Comparison of ENCODE assay signal across 10 mouse cellular contexts in genomic region chr19:61266651-61267050, GRCm38 (mm10). TPM values are rescaled to one million over a fixed set of nuclear protein-coding genes. Genes with fewer than 3 reads are reported as not detected.
DNase-seq lines count a peak whose midpoint lies in the region; ATAC-seq lines count a peak whose summit lies in the region.
"Had no signal": no experiment of that assay in that cellular context is flagged by ENCODE, and none has a peak within 500 bp of the region (broad histone marks: within the 10 kb centered on the region; RNA-seq: fewer than 3 reads in every experiment).

No protein-coding gene starts in this region.

- no peaks in the 10 kb centered on the region for H3K36me3 ChIP-seq in kidney, embryonic 15.5 days
- no peaks in the 10 kb centered on the region for H3K36me3 ChIP-seq in embryonic facial prominence, embryonic 14.5 days (ENCODE audit: control insufficient read depth, insufficient read depth, low read length)
- H3K36me3 ChIP-seq: liver, embryonic 15.5 days had no signal

- H3K9me3 ChIP-seq in kidney, embryonic 15.5 days (replicated peaks) = no peaks in the 10 kb centered on the region
- no peaks in the 10 kb centered on the region for H3K9me3 ChIP-seq in embryonic facial prominence, embryonic 14.5 days (ENCODE audit: control insufficient read depth, low read length)
- H3K9me3 ChIP-seq: liver, embryonic 15.5 days had no signal

- WGBS in kidney, embryonic 15.5 days = 4% methylated on average over 26 of the region's 26 CpGs
- 3% methylated on average over 25 of the region's 26 CpGs for WGBS in embryonic facial prominence, embryonic 14.5 days

- no peak overlapping the region for H3K4me3 ChIP-seq in kidney, embryonic 15.5 days (replicated peaks)
- no peak overlapping the region for H3K4me3 ChIP-seq in embryonic facial prominence, embryonic 14.5 days (ENCODE audit: low read depth, low read length)
- H3K4me3 ChIP-seq: liver, embryonic 15.5 days had no signal

- peak; percentile 50 for DNase-seq in adrenal gland, adult 2 months
- no peak for DNase-seq in adrenal gland, adult 8-10 months
- DNase-seq in kidney, postnatal 14 days = peak; percentile 14
- peak; percentile 16 to 50 for DNase-seq in CD8-positive naive resting alpha-beta T cell, adult 2 months (ENCODE audit: low read depth in 2 of 2, low spot score in 2 of 2)
- DNase-seq in embryonic facial prominence, embryonic 14.5 days (ENCODE audit: low spot score) = peak; percentile 24
- peak; percentile 20 for DNase-seq in right cerebral cortex, postnatal 25 days
- DNase-seq in gastrocnemius, postnatal 10 days = no peak

- no peak for ATAC-seq in kidney, embryonic 15.5 days (replicated peaks; ENCODE audit: low FRiP score)
- no peak for ATAC-seq in embryonic facial prominence, embryonic 14.5 days (ENCODE audit: low read depth)

- H3K27ac ChIP-seq in kidney, embryonic 15.5 days = no peak overlapping the region
- H3K27ac ChIP-seq in embryonic facial prominence, embryonic 14.5 days (replicated peaks; ENCODE audit: low read depth, low read length) = no peak overlapping the region
- H3K27ac ChIP-seq: liver, embryonic 15.5 days had no signal

- peaks cover 9% of the 10 kb centered on the region; the same call in 1 of the 2 replicates for H3K27me3 ChIP-seq in kidney, embryonic 15.5 days
- no peaks in the 10 kb centered on the region for H3K27me3 ChIP-seq in embryonic facial prominence, embryonic 14.5 days (replicated peaks; ENCODE audit: control insufficient read depth, insufficient read depth, low read length)
- H3K27me3 ChIP-seq: liver, embryonic 15.5 days had no signal

- 0 out of 2 replicates have a peak, but pooled peaks cover 2% of the 10 kb centered on the region for H3K4me1 ChIP-seq in kidney, embryonic 15.5 days
- no peaks in the 10 kb centered on the region for H3K4me1 ChIP-seq in embryonic facial prominence, embryonic 14.5 days (ENCODE audit: control insufficient read depth, insufficient read depth, low read length)

- H3K4me2 ChIP-seq in kidney, embryonic 15.5 days = no peak overlapping the region
- no peak overlapping the region for H3K4me2 ChIP-seq in embryonic facial prominence, embryonic 14.5 days (ENCODE audit: low read depth, low read length)
- H3K4me2 ChIP-seq: liver, embryonic 15.5 days had no signal

- no peak overlapping the region for H3K9ac ChIP-seq in kidney, embryonic 15.5 days
- no peak overlapping the region for H3K9ac ChIP-seq in embryonic facial prominence, embryonic 14.5 days (ENCODE audit: low read depth, low read length)
- H3K9ac ChIP-seq: liver, embryonic 15.5 days had no signal

RNA-seq across cellular contexts. Expression of gene Gm21060, which starts 30.2 kb away (rescaled TPM):
- total RNA-seq in adrenal gland, adult 2 months (2021) = not detected
- not detected in 2 replicates for polyA plus RNA-seq in adrenal gland, adult 2 months (2012; rRNA removed)
- total RNA-seq in adrenal gland, adult 8-10 months (2022) = not detected
- polyA plus RNA-seq in kidney, embryonic 15.5 days (2015; fragmentation: Nextera tagmentation; extraction: Ambion mirVana) = not detected in 2 replicates
- not detected in 2 replicates for polyA plus RNA-seq in embryonic facial prominence, embryonic 14.5 days (2014; fragmentation: Nextera tagmentation; extraction: Ambion mirVana)
- not detected for total RNA-seq in gastrocnemius, postnatal 10 days (2021)
- polyA plus RNA-seq: liver, embryonic 15.5 days; stomach, embryonic 16.5 days had no signal

RNA-seq across cellular contexts. Expression of gene Csf2ra, which starts 38.4 kb away (rescaled TPM):
- 10 to 100 TPM; 24.5 to 29.1 TPM for total RNA-seq in adrenal gland, adult 2 months (2021)
- 401 and 465 TPM in 2 replicates for polyA plus RNA-seq in adrenal gland, adult 2 months (2012; rRNA removed)
- 10 to 100 TPM; 19.9 to 83.7 (median 41.9) TPM for total RNA-seq in adrenal gland, adult 8-10 months (2022)
- 35.0 and 46.5 TPM in 2 replicates for polyA plus RNA-seq in kidney, embryonic 15.5 days (2015; fragmentation: Nextera tagmentation; extraction: Ambion mirVana)
- 17.5 and 22.1 TPM in 2 replicates for polyA plus RNA-seq in embryonic facial prominence, embryonic 14.5 days (2014; fragmentation: Nextera tagmentation; extraction: Ambion mirVana)
- total RNA-seq in gastrocnemius, postnatal 10 days (2021) = 1 to 10 TPM; 2.4 to 6.4 TPM

Comparison
In these comparisons a context has a peak if more than half of its experiments do, and no peak if none do; other contexts are left out.
1. DNase-seq: peak in adrenal gland, adult 2 months (single experiment), kidney, postnatal 14 days (single experiment), CD8-positive naive resting alpha-beta T cell, adult 2 months (2 of 2), embryonic facial prominence, embryonic 14.5 days (single experiment) and right cerebral cortex, postnatal 25 days (single experiment); none in adrenal gland, adult 8-10 months (single experiment) and gastrocnemius, postnatal 10 days (single experiment).